In the genomic region with DNA sequence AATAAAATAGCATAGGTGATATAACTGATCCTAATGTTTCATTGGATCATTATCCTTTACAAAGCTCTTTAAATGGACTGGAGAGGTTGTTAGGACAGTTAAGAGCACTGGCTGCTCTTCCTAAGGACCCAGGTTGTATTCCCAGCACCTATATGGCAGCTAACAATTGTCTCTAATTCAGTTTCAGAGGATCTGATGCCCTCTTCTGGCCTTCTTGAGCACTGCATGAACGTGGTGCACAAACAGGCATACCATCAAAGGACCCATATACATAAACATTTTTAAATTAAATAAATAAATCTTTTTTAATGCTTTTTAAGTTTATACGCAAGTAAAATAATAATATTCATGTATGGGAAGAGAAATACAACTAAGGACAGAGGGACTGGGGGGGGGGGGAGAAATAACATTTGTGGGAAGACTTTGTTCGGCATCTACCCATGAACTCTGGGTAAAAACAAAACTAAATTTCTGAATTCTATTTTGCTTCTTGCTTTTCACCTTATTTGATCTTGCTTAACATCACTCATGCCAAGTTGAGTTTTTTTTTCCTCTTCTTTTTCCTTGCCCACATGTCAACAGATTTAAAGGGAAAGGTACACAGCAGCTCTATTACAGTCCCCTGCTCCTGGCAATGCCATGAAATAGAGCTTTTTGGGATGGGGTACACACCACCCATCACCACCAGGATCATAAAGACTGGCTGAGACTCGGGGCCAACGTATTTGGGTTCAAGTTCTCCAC, we compare ENCODE assay signal across 21 mouse cellular contexts. TPM values are rescaled to one million over a fixed set of nuclear protein-coding genes. Genes with fewer than 3 reads are reported as not detected.
DNase-seq lines count a peak whose midpoint lies in the region; ATAC-seq and TF ChIP-seq lines count a peak whose summit lies in the region.
"Had no signal": no experiment of that assay in that cellular context is flagged by ENCODE, and none has a peak within 500 bp of the region (broad histone marks: within the 10 kb centered on the region; RNA-seq: fewer than 3 reads in every experiment).

No protein-coding gene starts in this region.

- no peak overlapping the region for H3K4me2 ChIP-seq in midbrain, postnatal 0 days (ENCODE audit: low read depth, low read length, poor library complexity, severe bottlenecking)
- H3K4me2 ChIP-seq in stomach, postnatal 0 days (replicated peaks; ENCODE audit: low read depth), result no peak overlapping the region
- H3K4me2 ChIP-seq: heart, embryonic 11.5 days; limb, embryonic 15.5 days; neural tube, embryonic 13.5 days had no signal

- no peak for TF ChIP-seq EP300 in MEL (IDR thresholded peaks at IDR 0.05; ENCODE audit: low read depth in 1 of 2, low read length in 2 of 2)
- TF ChIP-seq EP300 in stomach, postnatal 0 days (optimal IDR thresholded peaks at IDR 0.05), result no peak

- peaks cover 25% of the 10 kb centered on the region for H3K4me1 ChIP-seq in kidney, adult 2 months (ENCODE audit: control insufficient read depth, insufficient read depth, low read length)
- H3K4me1 ChIP-seq in midbrain, postnatal 0 days (ENCODE audit: insufficient read depth, low read length), result no peaks in the 10 kb centered on the region
- H3K4me1 ChIP-seq in midbrain, embryonic 10.5 days, result no peaks in the 10 kb centered on the region
- H3K4me1 ChIP-seq in MEL (ENCODE audit: control insufficient read depth in 1 of 2, insufficient read depth in 2 of 2, low read length in 2 of 2), result peaks cover 0 to 13% of the 10 kb centered on the region in 2 experiments; a peak in 2 of 4 replicates
- no peaks in the 10 kb centered on the region for H3K4me1 ChIP-seq in stomach, postnatal 0 days (replicated peaks; ENCODE audit: control insufficient read depth, insufficient read depth)
- H3K4me1 ChIP-seq: forebrain, embryonic 10.5 days; limb, embryonic 15.5 days; neural tube, embryonic 13.5 days had no signal

- TF ChIP-seq RAD21 in MEL (IDR thresholded peaks at IDR 0.05; ENCODE audit: low read depth, low read length), result peak; percentile 28

- no peaks in the 10 kb centered on the region for H3K9me3 ChIP-seq in midbrain, postnatal 0 days (ENCODE audit: low read length)
- no peaks in the 10 kb centered on the region; the same call in 1 of the 2 replicates for H3K9me3 ChIP-seq in midbrain, embryonic 10.5 days (replicated peaks)
- H3K9me3 ChIP-seq in MEL (replicated peaks; ENCODE audit: insufficient read depth, low read length), result no peaks in the 10 kb centered on the region
- H3K9me3 ChIP-seq in stomach, postnatal 0 days (ENCODE audit: control insufficient read depth, low read length), result no peaks in the 10 kb centered on the region
- H3K9me3 ChIP-seq: forebrain, embryonic 10.5 days; limb, embryonic 15.5 days; neural tube, embryonic 13.5 days had no signal

- H3K27ac ChIP-seq in kidney, adult 2 months (ENCODE audit: insufficient read depth, low read depth, low read length), result no peak overlapping the region
- no peak overlapping the region for H3K27ac ChIP-seq in midbrain, postnatal 0 days (ENCODE audit: low read depth, low read length)
- no peak overlapping the region for H3K27ac ChIP-seq in midbrain, embryonic 10.5 days (replicated peaks)
- H3K27ac ChIP-seq in MEL (ENCODE audit: control insufficient read depth, low read depth, low read length), result no peak overlapping the region
- H3K27ac ChIP-seq in stomach, postnatal 0 days (replicated peaks), result no peak overlapping the region
- H3K27ac ChIP-seq: forebrain, embryonic 10.5 days; limb, embryonic 15.5 days; neural tube, embryonic 13.5 days had no signal

- 0 out of 2 replicates have a peak, but pooled peaks have one; percentile 7 for TF ChIP-seq CTCF in kidney, adult 2 months (conservative IDR thresholded peaks at IDR 0.05; ENCODE audit: insufficient read depth, insufficient read length, low read depth, low read length)
- TF ChIP-seq CTCF in midbrain, postnatal 0 days (IDR thresholded peaks at IDR 0.05), result peak; percentile 23
- peak; percentile 18 to 36 (median 26); a peak in 4 of 6 replicates for TF ChIP-seq CTCF in MEL (IDR thresholded peaks at IDR 0.05 in 2 of 3, conservative IDR thresholded peaks at IDR 0.05 in 1 of 3; ENCODE audit: control insufficient read depth in 1 of 3, insufficient read depth in 1 of 3, low read depth in 2 of 3, low read length in 3 of 3, poor library complexity in 1 of 3, severe bottlenecking in 1 of 3)
- TF ChIP-seq CTCF in stomach, postnatal 0 days (IDR thresholded peaks at IDR 0.05; ENCODE audit: low read depth), result peak; percentile 23; the same call in 1 of the 2 replicates

- no peak overlapping the region for H3K9ac ChIP-seq in midbrain, postnatal 0 days (replicated peaks; ENCODE audit: low read length, poor library complexity, severe bottlenecking)
- H3K9ac ChIP-seq in MEL (ENCODE audit: control insufficient read depth, low read depth, low read length, poor library complexity, severe bottlenecking), result no peak overlapping the region
- no peak overlapping the region for H3K9ac ChIP-seq in stomach, postnatal 0 days (ENCODE audit: low read length)
- H3K9ac ChIP-seq: limb, embryonic 15.5 days; neural tube, embryonic 13.5 days had no signal

- no peak for ATAC-seq in midbrain, postnatal 0 days (ENCODE audit: low FRiP score)
- no peak for ATAC-seq in stomach, postnatal 0 days (ENCODE audit: low FRiP score, low TSS enrichment)
- ATAC-seq: hindbrain, embryonic 16.5 days had no signal

- H3K79me2 ChIP-seq in MEL (ENCODE audit: control insufficient read depth, insufficient read depth, low read length, poor library complexity), result no peaks in the 10 kb centered on the region; the same call in 1 of the 2 replicates

- H3K4me3 ChIP-seq in kidney, adult 2 months (ENCODE audit: insufficient read depth, low read depth, low read length), result no peak overlapping the region
- no peak overlapping the region for H3K4me3 ChIP-seq in midbrain, postnatal 0 days (ENCODE audit: low read depth, low read length)
- H3K4me3 ChIP-seq in midbrain, embryonic 10.5 days, result no peak overlapping the region
- no peak overlapping the region for H3K4me3 ChIP-seq in MEL (ENCODE audit: control insufficient read depth in 1 of 2, insufficient read depth in 1 of 2, low read depth in 2 of 2, low read length in 2 of 2)
- H3K4me3 ChIP-seq in stomach, postnatal 0 days (ENCODE audit: low read depth, low read length), result no peak overlapping the region
- H3K4me3 ChIP-seq: forebrain, embryonic 10.5 days; limb, embryonic 15.5 days; neural tube, embryonic 13.5 days had no signal

- no peak for TF ChIP-seq POLR2A in kidney, adult 2 months (IDR thresholded peaks at IDR 0.05; ENCODE audit: low read depth, low read length)
- no peak for TF ChIP-seq POLR2A in MEL (IDR thresholded peaks at IDR 0.05; ENCODE audit: control insufficient read depth in 1 of 2, insufficient read depth in 1 of 2, low read depth in 1 of 2, low read length in 2 of 2, poor library complexity in 1 of 2)

- H3K27me3 ChIP-seq in kidney, adult 2 months (replicated peaks; ENCODE audit: control insufficient read depth, insufficient read depth, low read length), result no peaks in the 10 kb centered on the region
- H3K27me3 ChIP-seq in midbrain, postnatal 0 days (ENCODE audit: insufficient read depth, low read length), result no peaks in the 10 kb centered on the region
- H3K27me3 ChIP-seq in midbrain, embryonic 10.5 days (ENCODE audit: low read depth, poor library complexity, severe bottlenecking), result no peaks in the 10 kb centered on the region
- H3K27me3 ChIP-seq in MEL (ENCODE audit: control insufficient read depth in 1 of 2, insufficient read depth in 2 of 2, low read length in 2 of 2), result no peaks in the 10 kb centered on the region
- no peaks in the 10 kb centered on the region for H3K27me3 ChIP-seq in stomach, postnatal 0 days (ENCODE audit: control insufficient read depth, insufficient read depth, low read length)
- H3K27me3 ChIP-seq: CH12.LX; limb, embryonic 15.5 days; neural tube, embryonic 13.5 days had no signal

- WGBS in kidney, adult 2 months, result 86% methylated on average over 5 of the region's 5 CpGs
- WGBS in midbrain, postnatal 0 days, result 80% methylated on average over 5 of the region's 5 CpGs
- WGBS in midbrain, embryonic 10.5 days, result 80% methylated on average over 5 of the region's 5 CpGs
- 79% methylated on average over 5 of the region's 5 CpGs for WGBS in stomach, postnatal 0 days

- no peak for DNase-seq in kidney, adult 2 months
- DNase-seq in kidney, postnatal 10 days, result no peak
- DNase-seq in midbrain, postnatal 0 days (ENCODE audit: low spot score), result no peak
- no peak for DNase-seq in midbrain, embryonic 10.5 days (ENCODE audit: low spot score)
- DNase-seq in MEL (ENCODE audit: low read depth, low spot score), result peak; percentile 37
- no peak for DNase-seq in stomach, postnatal 0 days (ENCODE audit: low spot score)
- no peak for DNase-seq in cerebellum, adult 18-20 months
- DNase-seq: cerebellum, adult 9-11 months; gastrocnemius, postnatal 36 days; heart, postnatal 36 days; kidney, adult 8-10 months; kidney, postnatal 36 days; lung, postnatal 10 days; right cerebral cortex, postnatal 4 days had no signal

- H3K36me3 ChIP-seq in kidney, adult 2 months (ENCODE audit: control insufficient read depth, insufficient read depth, low read length), result no peaks in the 10 kb centered on the region
- H3K36me3 ChIP-seq in midbrain, postnatal 0 days (ENCODE audit: insufficient read depth, low read length), result no peaks in the 10 kb centered on the region
- H3K36me3 ChIP-seq in midbrain, embryonic 10.5 days, result no peaks in the 10 kb centered on the region
- peaks cover 0 to 12% of the 10 kb centered on the region in 2 experiments; a peak in 2 of 4 replicates for H3K36me3 ChIP-seq in MEL (ENCODE audit: control insufficient read depth in 1 of 2, insufficient read depth in 2 of 2, low read length in 2 of 2)
- H3K36me3 ChIP-seq in stomach, postnatal 0 days (ENCODE audit: control insufficient read depth, insufficient read depth, low read length), result no peaks in the 10 kb centered on the region
- H3K36me3 ChIP-seq: forebrain, embryonic 10.5 days; limb, embryonic 15.5 days; neural tube, embryonic 13.5 days had no signal

RNA-seq across cellular contexts. Expression of a gene that starts 16.3 kb away (rescaled TPM):
- 16.9 and 18.7 TPM in 2 replicates for polyA plus RNA-seq in kidney, adult 2 months (2012; rRNA removed)
- 43.9 and 63.9 TPM in 2 replicates for total RNA-seq in midbrain, postnatal 0 days (2014; rRNA removed)
- polyA plus RNA-seq in midbrain, postnatal 0 days (2015; fragmentation: Nextera tagmentation; extraction: Ambion mirVana), result 17.3 and 18.7 TPM in 2 replicates
- polyA plus RNA-seq in midbrain, embryonic 10.5 days (2016; fragmentation: Nextera tagmentation; extraction: Ambion mirVana), result 5.9 and 8.9 TPM in 2 replicates
- total RNA-seq in MEL (2012; rRNA removed), result 4.4 and 5.3 TPM in 2 replicates
- polyA plus RNA-seq in MEL (2012; ENCODE audit: insufficient read depth in 1 of 2, insufficient read length in 2 of 2, low read depth in 1 of 2, low replicate concordance in 2 of 2, missing spikeins in 1 of 2), result 1 to 10 TPM in 1 of 2 experiments, not detected in 1; 4.8 TPM
- 4.0 and 4.5 TPM in 2 replicates for polyA plus RNA-seq in stomach, postnatal 0 days (2015; fragmentation: Nextera tagmentation; extraction: Ambion mirVana)

RNA-seq across cellular contexts. Expression of a gene that starts 23.9 kb away (rescaled TPM):
- polyA plus RNA-seq in kidney, adult 2 months (2012; rRNA removed), result 8.4 and 10.1 TPM in 2 replicates
- 1.1 and 3.7 TPM in 2 replicates for total RNA-seq in midbrain, postnatal 0 days (2014; rRNA removed)
- 0.38 and 0.55 TPM in 2 replicates for polyA plus RNA-seq in midbrain, postnatal 0 days (2015; fragmentation: Nextera tagmentation; extraction: Ambion mirVana)
- polyA plus RNA-seq in midbrain, embryonic 10.5 days (2016; fragmentation: Nextera tagmentation; extraction: Ambion mirVana), result 0.25 and 0.29 TPM in 2 replicates
- 0.07 and 0.08 TPM in 2 replicates for total RNA-seq in MEL (2012; rRNA removed)
- polyA plus RNA-seq in MEL (2012; ENCODE audit: insufficient read depth in 1 of 2, insufficient read length in 2 of 2, low read depth in 1 of 2, low replicate concordance in 2 of 2, missing spikeins in 1 of 2), result under 1 TPM in 1 of 2 experiments, not detected in 1; 0.17 TPM
- 19.4 and 22.0 TPM in 2 replicates for polyA plus RNA-seq in stomach, postnatal 0 days (2015; fragmentation: Nextera tagmentation; extraction: Ambion mirVana)

RNA-seq across cellular contexts. Expression of a gene that starts 55.6 kb away (rescaled TPM):
- not detected in 2 replicates for polyA plus RNA-seq in kidney, adult 2 months (2012; rRNA removed)
- total RNA-seq in midbrain, postnatal 0 days (2014; rRNA removed), result 0.55 and 1.6 TPM in 2 replicates
- 0.44 and 0.51 TPM in 2 replicates for polyA plus RNA-seq in midbrain, postnatal 0 days (2015; fragmentation: Nextera tagmentation; extraction: Ambion mirVana)
- polyA plus RNA-seq in midbrain, embryonic 10.5 days (2016; fragmentation: Nextera tagmentation; extraction: Ambion mirVana), result 4.5 and 6.0 TPM in 2 replicates
- not detected in 2 replicates for total RNA-seq in MEL (2012; rRNA removed)
- polyA plus RNA-seq in MEL (2012; ENCODE audit: insufficient read depth in 1 of 2, insufficient read length in 2 of 2, low read depth in 1 of 2, low replicate concordance in 2 of 2, missing spikeins in 1 of 2), result not detected
- 7.2 and 8.5 TPM in 2 replicates for polyA plus RNA-seq in stomach, postnatal 0 days (2015; fragmentation: Nextera tagmentation; extraction: Ambion mirVana)
- total RNA-seq: adrenal gland, adult 18-20 months; CH12.LX had no signal
